Mouse (Mus musculus) right cerebral cortex, postnatal 14 days (tissue): ENCODE measurements around the gene Cmpk1.
A peak's percentile ranks its signal among the peaks of the same experiment; 100 is the strongest.
"Not testable (repeated sequence)": the region's sequence is repeated elsewhere in the genome, so short reads cannot be mapped to it uniquely, and the experiment has no call there.

Experiments
- DNase-seq: peaks from one replicate; pipeline ENCODE4 v3.0.0; 2022

Gene Cmpk1

GRCm38 (mm10) chr4:114986591-114987432 is at the start of gene Cmpk1:
TSS of gene Cmpk1 (minus strand) at chr4:114987241.
- DNase-seq = peak; percentile 85

GRCm38 (mm10) chr4:115035043-115035442 is 48.0 kb upstream of the Cmpk1 start:
- no peak for DNase-seq

- no peak for DNase-seq
Observed at GRCm38 (mm10) chr4:115019997-115020396, 33.0 kb upstream of the Cmpk1 start.

- DNase-seq = no peak
Observed at GRCm38 (mm10) chr4:115014276-115014675, 27.2 kb upstream of the Cmpk1 start.

GRCm38 (mm10) chr4:115000429-115000795 is 13.4 kb upstream of the Cmpk1 start:
- no peak for DNase-seq

GRCm38 (mm10) chr4:114999773-115000428 is 12.9 kb upstream of the Cmpk1 start, which contains the start of gene Stil:
TSS of gene Stil (plus strand) at chr4:115000159.
- DNase-seq = peak; percentile 97

- no peak for DNase-seq
Observed at GRCm38 (mm10) chr4:114999445-114999772, 12.4 kb upstream of the Cmpk1 start.

- peak; percentile 28 for DNase-seq
Observed at GRCm38 (mm10) chr4:114997051-114997450, 10.0 kb upstream of the Cmpk1 start.

GRCm38 (mm10) chr4:114994218-114994617 is 7.2 kb upstream of the Cmpk1 start:
- DNase-seq = no peak

GRCm38 (mm10) chr4:114986211-114986590 is 840 bp downstream of the Cmpk1 start:
- peak; percentile 5 for DNase-seq

- DNase-seq = no peak
Observed at GRCm38 (mm10) chr4:114983020-114983419, 4.0 kb downstream of the Cmpk1 start.

- DNase-seq = no peak
Observed at GRCm38 (mm10) chr4:114982619-114983018, 4.4 kb downstream of the Cmpk1 start.

GRCm38 (mm10) chr4:114973229-114973740 is 13.8 kb downstream of the Cmpk1 start:
- DNase-seq = no peak

- no peak for DNase-seq
Observed at GRCm38 (mm10) chr4:114970736-114971135, 16.3 kb downstream of the Cmpk1 start.

- not testable (repeated sequence) for DNase-seq
Observed at GRCm38 (mm10) chr4:114960881-114961280, 26.2 kb downstream of the Cmpk1 start.

- DNase-seq = no peak
Observed at GRCm38 (mm10) chr4:114959533-114959932, 27.5 kb downstream of the Cmpk1 start.

GRCm38 (mm10) chr4:114958786-114959185 is 28.3 kb downstream of the Cmpk1 start:
- no peak for DNase-seq

- no peak for DNase-seq
Observed at GRCm38 (mm10) chr4:114958231-114958630, 28.8 kb downstream of the Cmpk1 start.

- no peak for DNase-seq
Observed at GRCm38 (mm10) chr4:114957403-114957802, 29.6 kb downstream of the Cmpk1 start.

- no peak for DNase-seq
Observed at GRCm38 (mm10) chr4:114953172-114953571, 33.9 kb downstream of the Cmpk1 start.

GRCm38 (mm10) chr4:114947852-114948481 is 39.1 kb downstream of the Cmpk1 start:
- DNase-seq = no peak

GRCm38 (mm10) chr4:114947395-114947794 is 39.6 kb downstream of the Cmpk1 start:
- DNase-seq = peak; percentile 84

GRCm38 (mm10) chr4:114946416-114946815 is 40.6 kb downstream of the Cmpk1 start:
- no peak for DNase-seq

- DNase-seq = no peak
Observed at GRCm38 (mm10) chr4:114945021-114945420, 42.0 kb downstream of the Cmpk1 start.
